Mouse (Mus musculus) CH12.LX (cell line): ENCODE data around the gene Tmem30b. TPM values are rescaled to one million over a fixed set of nuclear protein-coding genes. Genes with fewer than 3 reads are reported as not detected.

Source experiments
- DNase-seq: peaks from one replicate; pipeline ENCODE4 v3.0.0-alpha.2; 2013; ENCODE audit errors: extremely low read depth
- H3K27ac ChIP-seq: 2 replicates; pipeline ENCODE4 v1.5.1; 2012; ENCODE audit warnings: low read depth, mild to moderate bottlenecking, control low read depth, moderate library complexity; ENCODE audit not compliant: insufficient read depth
- H3K27me3 ChIP-seq: replicated peaks from 2 replicates; pipeline ENCODE3; 2012; ENCODE audit warnings: inconsistent platforms
- H3K36me3 ChIP-seq, 2 experiments: replicated peaks in 1 of 2; 2 replicates each; pipeline versions ENCODE3 to v1.6.1; 2012; ENCODE audit warnings: inconsistent platforms in 1 of 2, low read length in 1 of 2, mild to moderate bottlenecking in 1 of 2, mixed read lengths in 1 of 2, moderate library complexity in 1 of 2; ENCODE audit not compliant: control insufficient read depth in 1 of 2, insufficient read depth in 1 of 2
- H3K4me1 ChIP-seq, 2 experiments: 2 replicates each; pipeline ENCODE4 v1.6.1; 2012; ENCODE audit warnings: inconsistent platforms in 1 of 2, moderate library complexity in 1 of 2; ENCODE audit not compliant: insufficient read depth in 2 of 2, control insufficient read depth in 1 of 2
- H3K4me2 ChIP-seq: 2 replicates; pipeline ENCODE4 v1.6.1; 2012; ENCODE audit warnings: low read depth, mild to moderate bottlenecking, control low read depth; ENCODE audit not compliant: poor library complexity, insufficient read depth, severe bottlenecking
- H3K4me3 ChIP-seq, 3 experiments: fragments of 150-350 bp in 1 of 3; sonication (generic) in 1 of 3; replicated peaks in 1 of 3; 2 replicates each; pipeline versions ENCODE3 to v1.5.1; 2011 to 2012; ENCODE audit warnings: low read depth in 2 of 3, low read length in 2 of 3, mild to moderate bottlenecking in 2 of 3, moderate library complexity in 2 of 3, control low read depth in 1 of 3, improper control_type of control experiment in 1 of 3, inconsistent platforms in 1 of 3, mixed read lengths in 1 of 3; ENCODE audit not compliant: poor library complexity in 1 of 3
- H3K79me2 ChIP-seq: replicated peaks from 2 replicates; pipeline ENCODE4 v1.6.1; 2012; ENCODE audit warnings: mild to moderate bottlenecking, moderate library complexity; ENCODE audit not compliant: control insufficient read depth, poor library complexity, insufficient read depth, severe bottlenecking; ENCODE audit errors: extremely low read depth
- H3K9ac ChIP-seq: 2 replicates; pipeline ENCODE4 v1.6.1; 2012; ENCODE audit warnings: low read depth, mild to moderate bottlenecking, control low read depth, moderate library complexity; ENCODE audit not compliant: insufficient read depth
- H3K9me3 ChIP-seq: replicated peaks from 2 replicates; pipeline ENCODE3; 2012; ENCODE audit warnings: low read length, inconsistent platforms, mixed read lengths
- CTCF ChIP-seq, 2 experiments: IDR thresholded peaks in 1 of 2; conservative IDR thresholded peaks in 1 of 2; 2 replicates each; pipeline ENCODE4 v1.5.1; 2011 to 2012; ENCODE audit warnings: low read depth in 2 of 2, low read length in 2 of 2, improper control_type of control experiment in 1 of 2, inconsistent platforms in 1 of 2, mild to moderate bottlenecking in 1 of 2, moderate library complexity in 1 of 2
- ELF1 ChIP-seq: IDR thresholded peaks from 2 replicates; pipeline ENCODE4 v1.6.1; 2014; ENCODE audit warnings: low read depth, mild to moderate bottlenecking, inconsistent platforms, low read length, improper control_type of control experiment
- ETS1 ChIP-seq: conservative IDR thresholded peaks from 2 replicates; pipeline ENCODE4 v1.6.1; 2012; ENCODE audit warnings: low read depth, mild to moderate bottlenecking, inconsistent platforms, low read length, improper control_type of control experiment, moderate library complexity
- IRF4 ChIP-seq: IDR thresholded peaks from 2 replicates; pipeline ENCODE4 v1.6.1; 2014; ENCODE audit warnings: low read depth, mild to moderate bottlenecking, inconsistent platforms, low read length, improper control_type of control experiment
- JUN ChIP-seq: IDR thresholded peaks from 2 replicates; pipeline ENCODE4 v1.6.1; 2011; ENCODE audit warnings: low read depth, mild to moderate bottlenecking, low read length, improper control_type of control experiment, moderate library complexity; ENCODE audit not compliant: insufficient read depth
- JUND ChIP-seq: conservative IDR thresholded peaks from 2 replicates; pipeline ENCODE4 v1.6.1; 2011; ENCODE audit warnings: low read depth, low read length, improper control_type of control experiment
- MAFK ChIP-seq: IDR thresholded peaks from 2 replicates; pipeline ENCODE4 v1.6.1; 2011; ENCODE audit warnings: low read length, improper control_type of control experiment; ENCODE audit not compliant: insufficient replicate concordance
- MAX ChIP-seq: IDR thresholded peaks from 2 replicates; pipeline ENCODE4 v1.6.1; 2011; ENCODE audit warnings: low read length, improper control_type of control experiment
- MAZ ChIP-seq: IDR thresholded peaks from 2 replicates; pipeline ENCODE4 v1.6.1; 2012; ENCODE audit warnings: low read depth, mild to moderate bottlenecking, inconsistent platforms, low read length, improper control_type of control experiment, moderate library complexity
- NELFE ChIP-seq: IDR thresholded peaks from 2 replicates; pipeline ENCODE4 v1.6.1; 2011; ENCODE audit warnings: low read depth, low read length, improper control_type of control experiment
- NRF1 ChIP-seq: IDR thresholded peaks from 2 replicates; pipeline ENCODE4 v1.6.1; 2014; ENCODE audit warnings: low read depth, mild to moderate bottlenecking, inconsistent platforms, low read length, improper control_type of control experiment, moderate library complexity
- PAX5 ChIP-seq: IDR thresholded peaks from 2 replicates; pipeline ENCODE4 v1.6.1; 2012; ENCODE audit warnings: low read length, inconsistent platforms, mixed read lengths
- POLR2A ChIP-seq: IDR thresholded peaks from 2 replicates; pipeline ENCODE4 v1.6.1; 2011; ENCODE audit warnings: low read depth, mild to moderate bottlenecking, improper control_type of control experiment, low read length
- RCOR1 ChIP-seq: conservative IDR thresholded peaks from 2 replicates; pipeline ENCODE4 v1.6.1; 2012; ENCODE audit warnings: low read depth, mild to moderate bottlenecking, inconsistent platforms, low read length, improper control_type of control experiment
- SIN3A ChIP-seq: IDR thresholded peaks from 2 replicates; pipeline ENCODE4 v1.6.1; 2012; ENCODE audit warnings: low read length, improper control_type of control experiment, inconsistent platforms
- SMC3 ChIP-seq: IDR thresholded peaks from 2 replicates; pipeline ENCODE4 v1.6.1; 2011; ENCODE audit warnings: low read depth, low read length, improper control_type of control experiment
- USF1 ChIP-seq: IDR thresholded peaks from 2 replicates; pipeline ENCODE4 v1.6.1; 2014; ENCODE audit warnings: low read depth, mild to moderate bottlenecking, inconsistent platforms, low read length, improper control_type of control experiment
- USF2 ChIP-seq: conservative IDR thresholded peaks from 2 replicates; pipeline ENCODE4 v1.6.1; 2011; ENCODE audit warnings: low read depth, low read length, improper control_type of control experiment
- ZKSCAN1 ChIP-seq: IDR thresholded peaks from 2 replicates; pipeline ENCODE4 v1.6.1; 2012; ENCODE audit warnings: low read depth, inconsistent platforms, low read length, improper control_type of control experiment, borderline replicate concordance
- ZMIZ1 ChIP-seq: IDR thresholded peaks from 2 replicates; pipeline ENCODE4 v1.6.1; 2012; ENCODE audit warnings: low read depth, mild to moderate bottlenecking, inconsistent platforms, low read length, improper control_type of control experiment
- ZNF384 ChIP-seq: IDR thresholded peaks from 2 replicates; pipeline ENCODE4 v1.6.1; 2012; ENCODE audit warnings: low read depth, low read length, improper control_type of control experiment, inconsistent platforms
- dilution Hi-C: fragments of 300-500 bp; cut with MboI; formaldehyde crosslinking; loops from 2 replicates; pipeline ENCODE4 v1.14.3; 2020; ENCODE audit warnings: low sequenced_read_pairs; ENCODE audit not compliant: extremely low pct_unique_long_range_greater_than_20kb, extremely low pct_ligation_motif_present
- in situ Hi-C: fragments of 300-500 bp; cut with MboI; formaldehyde crosslinking; loops from 3 replicates; pipeline ENCODE4 v1.14.3; 2019; ENCODE audit warnings: low sequenced_read_pairs, low pct_ligation_motif_present, low pct_unique_long_range_greater_than_20kb, mixed read lengths
- polyA plus RNA-seq: library from polyadenylated mRNA; unstranded; fragments of >175 nt; gene quantifications from 2 replicates; pipeline ENCODE4 v1.2.1, GENCODE M21; 2012; ENCODE audit warnings: low read depth; ENCODE audit not compliant: insufficient read length
- total RNA-seq, 2 experiments: library from RNA; depleted of rRNA; stranded (reverse); fragments of 300-350 nt in 1 of 2; fragments of >200 nt in 1 of 2; gene quantifications; 2 replicates each; pipeline ENCODE4 v1.2.3; 2012 to 2014

Tmem30b gene
- total and polyA plus RNA-seq, 3 experiments = not detected

DNA sequence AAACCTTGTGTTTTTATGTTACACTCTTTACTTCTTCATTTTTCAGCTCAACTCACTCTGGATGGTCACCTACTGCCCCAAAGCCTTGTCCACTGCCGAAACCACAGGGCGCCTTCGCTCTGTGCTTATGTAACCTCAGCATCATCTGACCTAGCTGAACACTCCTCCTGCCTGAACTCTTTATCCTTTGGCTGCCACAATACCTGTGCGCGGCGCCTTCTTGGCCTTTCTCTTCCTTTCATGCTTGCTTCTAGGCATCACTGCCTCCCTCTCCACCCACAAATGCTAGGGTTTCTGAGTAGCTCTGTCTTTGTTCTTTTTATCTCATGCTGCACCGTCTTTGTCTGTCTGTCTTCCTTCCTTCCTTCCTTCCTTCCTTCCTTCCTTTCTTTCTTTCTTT lies 34.6 kb upstream of the Tmem30b start:
- Histone ChIP-seq H3K9me3 (no peaks in the 10 kb centered on the region), H3K27me3 (peaks cover 17% of the 10 kb centered on the region), H3K4me1 (peaks cover 7 to 13% of the 10 kb centered on the region in 2 experiments), H3K36me3 (no peaks in the 10 kb centered on the region), H3K27ac (no peak overlapping the region), H3K79me2 (no peaks in the 10 kb centered on the region), H3K9ac (no peak overlapping the region), H3K4me2 (no peak overlapping the region), H3K4me3 (no peak overlapping the region)
- dilution Hi-C loops (no loop called here), in situ Hi-C loops (no loop called here)
- TF ChIP-seq USF2 (no peak), JUN (no peak), CTCF (conservative IDR thresholded peaks at IDR 0.05 in 1 of 2, IDR thresholded peaks at IDR 0.05 in 1 of 2; ENCODE audit: low read depth in 2 of 2, low read length in 2 of 2) (no peak), SMC3 (no peak), ETS1 (no peak), MAZ (no peak), MAX (no peak), PAX5 (no peak)
- no peak for DNase-seq

DNA sequence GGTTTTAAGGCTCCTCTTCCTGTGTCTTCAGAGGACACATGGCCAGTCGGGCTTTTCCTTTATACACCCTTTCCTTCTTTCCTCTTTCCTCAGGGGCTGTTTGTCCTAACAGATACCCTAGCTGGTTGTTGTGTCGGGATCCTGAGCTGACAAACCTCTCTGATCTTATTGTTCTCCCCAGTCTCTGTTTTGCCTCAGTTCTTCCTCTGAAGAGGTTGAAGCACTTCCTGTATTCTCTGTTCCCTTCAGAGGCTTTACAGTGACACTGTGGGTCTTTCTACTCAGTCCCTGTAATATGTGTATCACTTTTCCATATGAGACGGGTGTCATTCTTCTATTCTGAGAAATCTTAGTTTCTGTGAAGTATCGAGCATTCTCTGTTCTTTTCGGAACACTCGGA lies 31.9 kb upstream of the Tmem30b start:
- peaks cover 3% of the 10 kb centered on the region for H3K27me3 ChIP-seq
- DNase-seq = no peak
- no peaks in the 10 kb centered on the region for H3K4me1 ChIP-seq
- TF ChIP-seq SIN3A (no peak), ZNF384 (no peak), NRF1 (no peak), ZMIZ1 (no peak)
- H3K36me3 ChIP-seq = no peaks in the 10 kb centered on the region
- no peak overlapping the region for H3K27ac ChIP-seq
- H3K79me2 ChIP-seq = no peaks in the 10 kb centered on the region
- no peak overlapping the region for H3K4me3 ChIP-seq
- in situ Hi-C loops (no loop called here), dilution Hi-C loops (no loop called here)
- H3K9me3 ChIP-seq = no peaks in the 10 kb centered on the region
- H3K9ac ChIP-seq = no peak overlapping the region
- H3K4me2 ChIP-seq = no peak overlapping the region

DNA sequence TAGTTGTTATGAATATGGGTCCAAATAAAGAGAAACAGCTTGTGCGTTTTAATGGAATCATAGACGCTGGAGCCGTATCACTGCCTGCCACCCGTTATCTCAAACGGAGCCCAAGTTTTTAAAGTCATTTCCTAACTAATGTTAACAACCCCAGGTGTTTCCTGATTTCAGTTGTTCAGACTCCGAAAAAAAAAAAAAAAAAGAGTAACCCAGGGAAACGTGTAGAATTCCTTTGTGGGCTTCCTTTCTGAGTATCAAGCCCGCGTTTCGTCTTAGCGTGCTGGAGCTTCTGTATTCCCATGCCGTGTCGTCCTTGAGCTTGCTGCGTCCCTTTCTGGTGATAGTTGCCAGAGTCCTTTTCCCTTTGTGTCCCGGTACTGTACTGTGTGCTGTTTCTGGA lies 28.4 kb upstream of the Tmem30b start:
- Histone ChIP-seq H3K4me3 (no peak overlapping the region), H3K36me3 (no peaks in the 10 kb centered on the region)
- in situ Hi-C loops (loop anchor here (25.0 kb wide), 1 partner anchor 438 kb away; no protein-coding TSS in a partner anchor), dilution Hi-C loops (no loop called here)
- no peak for DNase-seq
- TF ChIP-seq ELF1 (no peak), CTCF (conservative IDR thresholded peaks at IDR 0.05 in 1 of 2, IDR thresholded peaks at IDR 0.05 in 1 of 2; ENCODE audit: low read depth in 2 of 2, low read length in 2 of 2) (no peak), USF1 (no peak), POLR2A (no peak), MAFK (no peak), IRF4 (no peak), RCOR1 (no peak), PAX5 (no peak), JUND (no peak), ZKSCAN1 (no peak), NELFE (no peak)
- TF ChIP-seq, all 38 proteins: peak for 0
- H3K4me1 ChIP-seq = no peaks in the 10 kb centered on the region
- no peaks in the 10 kb centered on the region for H3K79me2 ChIP-seq
- H3K9ac ChIP-seq = no peak overlapping the region
- no peak overlapping the region for H3K4me2 ChIP-seq
- no peak overlapping the region for H3K27ac ChIP-seq
- H3K27me3 ChIP-seq = no peaks in the 10 kb centered on the region
- H3K9me3 ChIP-seq = no peaks in the 10 kb centered on the region
